Mouse (Mus musculus): Measurements from ENCODE around the gene Ces1a. TPM values are rescaled to one million over a fixed set of nuclear protein-coding genes. Genes with fewer than 3 reads are reported as not detected.

The Ces1a gene
- under 1 TPM in 1 of 26 experiments, not detected in 25; 0.54 TPM for total RNA-seq (2018; cell fraction: chromatin; rRNA removed)
- not detected for total RNA-seq (2018; cell fraction: cytosol; rRNA removed)
- not detected for total RNA-seq (2018; cell fraction: nucleus; rRNA removed)
- polyA plus RNA-seq (2018): not detected in 3 replicates

GRCm38 (mm10) chr8:93048092-93048491 is at the start of gene Ces1a:
Gene Ces1a, minus strand, starts transcription at chr8:93048192.
- H3K4me3 ChIP-seq (ENCODE audit: inconsistent target): no peak within 1 kb of the TSS
- H3K36me3 ChIP-seq (ENCODE audit: inconsistent target): no peaks in the 10 kb centered on the region
- H3K27ac ChIP-seq: no peak within 1 kb of the TSS
- no peaks in the 10 kb centered on the region for H3K79me2 ChIP-seq (ENCODE audit: inconsistent target)
- 87% methylated on average over 3 of the region's 3 CpGs for WGBS (ENCODE audit: missing documents)

- Histone ChIP-seq H3K4me3 (ENCODE audit: inconsistent target) (no peak overlapping the region), H3K79me2 (ENCODE audit: inconsistent target) (no peaks in the 10 kb centered on the region), H3K36me3 (ENCODE audit: inconsistent target) (no peaks in the 10 kb centered on the region), H3K27ac (no peak overlapping the region)
Measured at GRCm38 (mm10) chr8:93095376-93095775, 47.4 kb upstream of the Ces1a start.

DNA sequence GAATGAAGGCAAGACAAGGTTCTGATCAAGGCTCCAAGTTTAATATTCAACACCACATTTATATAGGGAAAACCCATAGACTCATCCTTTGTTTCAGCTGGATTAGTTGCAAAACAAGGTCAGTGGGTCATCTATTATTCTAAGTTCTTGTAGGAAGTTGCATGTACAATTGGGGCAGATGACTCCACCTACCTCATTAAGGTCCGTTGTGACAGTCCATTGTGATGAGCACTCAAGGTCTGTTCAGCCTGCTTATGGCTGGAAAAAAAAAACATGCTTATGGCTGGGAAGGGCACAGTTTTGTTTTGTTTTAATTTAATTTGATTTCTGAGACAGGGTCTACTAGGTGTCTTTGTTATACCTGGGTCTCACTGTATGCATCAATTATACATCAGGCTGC is 43.3 kb upstream of the Ces1a start:
- Histone ChIP-seq H3K27ac (no peak overlapping the region), H3K79me2 (ENCODE audit: inconsistent target) (no peaks in the 10 kb centered on the region), H3K36me3 (ENCODE audit: inconsistent target) (no peaks in the 10 kb centered on the region), H3K4me3 (ENCODE audit: inconsistent target) (no peak overlapping the region)
- 79% methylated on average over 1 of the region's 1 CpGs for WGBS (ENCODE audit: missing documents)

GRCm38 (mm10) chr8:93088686-93089122 is 40.7 kb upstream of the Ces1a start:
- Histone ChIP-seq H3K79me2 (ENCODE audit: inconsistent target) (no peaks in the 10 kb centered on the region), H3K27ac (no peak overlapping the region), H3K36me3 (ENCODE audit: inconsistent target) (no peaks in the 10 kb centered on the region), H3K4me3 (ENCODE audit: inconsistent target) (no peak overlapping the region)
- WGBS (ENCODE audit: missing documents): 11% methylated on average over 2 of the region's 2 CpGs

DNA sequence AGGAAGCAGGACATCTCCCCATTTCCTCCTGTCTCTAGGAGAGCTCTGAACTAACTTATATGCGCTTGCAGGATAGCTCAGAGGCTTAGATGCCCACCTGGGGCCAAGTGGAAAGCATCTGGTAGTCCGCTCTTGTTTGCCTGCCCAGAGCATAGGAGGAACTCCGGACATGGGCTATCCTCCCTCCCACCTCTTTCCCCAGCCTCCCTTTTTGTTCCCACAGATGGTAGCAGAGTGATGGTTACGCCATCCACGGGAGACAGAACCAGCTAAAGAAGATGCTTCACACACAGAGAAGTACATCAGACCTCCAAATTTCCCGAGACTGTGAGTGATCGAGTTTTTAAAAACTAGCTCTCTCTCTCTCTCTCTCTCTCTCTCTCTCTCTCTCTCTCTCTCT is 40.2 kb upstream of the Ces1a start:
- Histone ChIP-seq H3K4me3 (ENCODE audit: inconsistent target) (no peak overlapping the region), H3K27ac (no peak overlapping the region)
- WGBS (ENCODE audit: missing documents): 63% methylated on average over 7 of the region's 7 CpGs

DNA sequence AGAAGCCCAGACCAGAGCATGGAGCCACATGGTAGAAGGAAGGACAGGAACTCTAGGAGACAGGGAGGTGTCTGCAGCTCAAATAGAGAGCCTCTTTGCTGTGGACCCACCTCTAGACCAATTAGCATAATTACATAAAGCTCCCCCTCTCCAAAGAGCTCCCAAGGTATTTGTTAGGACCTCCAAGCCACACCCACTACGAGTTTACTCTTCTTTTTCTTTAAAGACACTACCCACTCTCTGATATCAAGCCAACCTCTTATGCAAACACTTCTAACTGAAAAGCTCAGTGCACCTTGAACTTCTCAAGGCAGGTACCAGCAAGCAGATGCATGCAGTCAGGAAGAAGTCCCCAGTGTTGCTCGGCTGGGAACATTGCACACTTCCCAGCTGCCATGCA is 31.9 kb upstream of the Ces1a start, which contains the start of gene Ces1b:
Gene Ces1b, minus strand, starts transcription at position 131 of the 400 bp plus-strand sequence.
- 66% methylated on average over 2 of the region's 2 CpGs for WGBS (ENCODE audit: missing documents)

More for the DNA sequence above, 40.2 kb upstream of the Ces1a start:
- no peaks in the 10 kb centered on the region for H3K36me3 ChIP-seq (ENCODE audit: inconsistent target)
- H3K79me2 ChIP-seq (ENCODE audit: inconsistent target): no peaks in the 10 kb centered on the region

GRCm38 (mm10) chr8:93075251-93075650 is 27.3 kb upstream of the Ces1a start:
- Histone ChIP-seq H3K4me3 (ENCODE audit: inconsistent target) (no peak overlapping the region), H3K27ac (no peak overlapping the region), H3K79me2 (ENCODE audit: inconsistent target) (no peaks in the 10 kb centered on the region), H3K36me3 (ENCODE audit: inconsistent target) (no peaks in the 10 kb centered on the region)
- 39% methylated on average over 4 of the region's 4 CpGs for WGBS (ENCODE audit: missing documents)

More for the DNA sequence above, 31.9 kb upstream of the Ces1a start, which contains the start of gene Ces1b:
- H3K79me2 ChIP-seq (ENCODE audit: inconsistent target): no peaks in the 10 kb centered on the region
- no peak within 1 kb of the TSS for H3K4me3 ChIP-seq (ENCODE audit: inconsistent target)
- H3K36me3 ChIP-seq (ENCODE audit: inconsistent target): no peaks in the 10 kb centered on the region
- no peak within 1 kb of the TSS for H3K27ac ChIP-seq

DNA sequence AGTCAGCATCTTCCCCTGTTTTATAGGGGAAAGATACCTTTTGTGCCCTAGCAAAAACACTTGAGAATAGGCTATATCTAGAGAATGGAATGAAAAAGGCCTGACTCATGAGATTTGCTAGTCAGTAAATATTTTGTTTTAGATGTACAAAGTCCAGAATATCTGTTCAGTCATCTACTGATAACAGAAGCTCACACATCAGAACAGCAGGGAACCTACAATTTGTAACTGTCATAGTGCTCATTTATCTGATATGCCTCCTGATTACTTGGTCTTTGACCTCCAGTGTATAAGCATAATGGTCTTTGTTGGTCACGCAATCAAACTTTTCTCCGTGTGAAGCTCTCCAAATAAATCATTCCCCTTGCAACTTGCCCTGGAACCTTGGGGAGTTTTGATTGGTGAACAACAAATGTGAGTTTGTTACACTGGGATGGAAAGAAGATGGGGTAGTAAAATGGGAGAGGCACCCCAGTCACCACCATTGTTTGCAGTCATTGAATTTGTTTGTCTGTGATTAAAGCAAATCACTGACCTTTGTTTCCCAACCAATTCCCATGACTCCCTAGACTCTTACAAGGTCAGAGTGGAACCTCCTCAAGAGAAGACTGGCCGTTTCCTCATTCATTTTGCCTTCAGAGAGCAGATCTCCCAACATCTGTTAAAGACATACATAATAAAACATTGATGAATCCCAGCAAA is 15.6 kb upstream of the Ces1a start:
- Histone ChIP-seq H3K4me3 (ENCODE audit: inconsistent target) (no peak overlapping the region), H3K36me3 (ENCODE audit: inconsistent target) (no peaks in the 10 kb centered on the region), H3K27ac (no peak overlapping the region), H3K79me2 (ENCODE audit: inconsistent target) (no peaks in the 10 kb centered on the region)
- WGBS (ENCODE audit: missing documents): 90% methylated on average over 3 of the region's 3 CpGs

DNA sequence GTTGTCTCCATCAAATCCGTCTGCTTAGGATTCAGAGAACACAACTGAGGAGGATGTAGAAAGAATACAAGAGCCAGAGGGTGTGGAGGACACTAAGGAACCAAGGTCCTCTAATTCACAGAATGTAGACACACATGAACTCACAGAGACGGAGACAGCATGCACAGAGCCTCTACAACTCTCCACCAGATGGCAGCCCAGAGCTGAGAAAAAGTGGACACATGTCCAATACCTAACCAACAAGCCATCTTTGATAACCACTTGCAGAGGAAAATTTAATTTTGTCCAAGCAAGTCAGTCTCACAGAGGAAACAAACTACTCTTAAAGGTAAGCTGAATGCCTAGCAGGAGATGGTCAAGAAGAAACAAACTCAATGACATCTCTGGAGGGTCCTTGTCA is 11.2 kb upstream of the Ces1a start:
- WGBS (ENCODE audit: missing documents): 15% methylated on average over 2 of the region's 2 CpGs
- Histone ChIP-seq H3K36me3 (ENCODE audit: inconsistent target) (no peaks in the 10 kb centered on the region), H3K4me3 (ENCODE audit: inconsistent target) (no peak overlapping the region), H3K27ac (no peak overlapping the region), H3K79me2 (ENCODE audit: inconsistent target) (no peaks in the 10 kb centered on the region)

GRCm38 (mm10) chr8:93055238-93055637 is 7.2 kb upstream of the Ces1a start:
- H3K36me3 ChIP-seq (ENCODE audit: inconsistent target): no peaks in the 10 kb centered on the region
- no peak overlapping the region for H3K4me3 ChIP-seq (ENCODE audit: inconsistent target)
- WGBS (ENCODE audit: missing documents): 54% methylated on average over 2 of the region's 2 CpGs
- H3K27ac ChIP-seq: no peak overlapping the region
- H3K79me2 ChIP-seq (ENCODE audit: inconsistent target): no peaks in the 10 kb centered on the region

GRCm38 (mm10) chr8:93048510-93049416 is 771 bp upstream of the Ces1a start:
- 82% methylated on average over 4 of the region's 4 CpGs for WGBS (ENCODE audit: missing documents)
- Histone ChIP-seq H3K36me3 (ENCODE audit: inconsistent target) (no peaks in the 10 kb centered on the region), H3K27ac (no peak overlapping the region), H3K79me2 (ENCODE audit: inconsistent target) (no peaks in the 10 kb centered on the region), H3K4me3 (ENCODE audit: inconsistent target) (no peak overlapping the region)

DNA sequence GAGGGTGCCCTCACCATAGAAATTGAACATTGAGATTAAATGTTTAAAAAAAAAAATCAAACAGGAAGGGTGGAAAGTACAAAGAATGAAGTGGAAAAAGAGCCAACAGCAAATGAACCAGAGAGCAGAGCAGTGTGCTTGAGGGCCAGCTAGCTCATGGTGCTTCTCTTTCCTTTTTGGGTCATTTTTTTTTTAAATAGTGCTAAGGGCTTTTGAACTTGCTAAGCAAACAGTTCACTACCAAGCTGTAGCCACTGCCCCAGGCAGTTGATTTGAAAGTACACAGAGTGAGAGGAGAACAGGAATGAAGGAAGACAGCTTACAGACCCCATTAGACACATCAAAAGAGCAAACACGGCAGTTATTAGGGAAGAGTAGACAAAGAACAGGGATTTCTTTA is 4.9 kb downstream of the Ces1a start:
- Histone ChIP-seq H3K36me3 (ENCODE audit: inconsistent target) (no peaks in the 10 kb centered on the region), H3K4me3 (ENCODE audit: inconsistent target) (no peak overlapping the region), H3K27ac (no peak overlapping the region), H3K79me2 (ENCODE audit: inconsistent target) (no peaks in the 10 kb centered on the region)
- WGBS (ENCODE audit: missing documents): 91% methylated on average over 1 of the region's 1 CpGs

GRCm38 (mm10) chr8:93040776-93041567 is 7.0 kb downstream of the Ces1a start:
- WGBS (ENCODE audit: missing documents): 75% methylated on average over 4 of the region's 4 CpGs
- Histone ChIP-seq H3K27ac (no peak overlapping the region), H3K4me3 (ENCODE audit: inconsistent target) (no peak overlapping the region), H3K79me2 (ENCODE audit: inconsistent target) (no peaks in the 10 kb centered on the region), H3K36me3 (ENCODE audit: inconsistent target) (no peaks in the 10 kb centered on the region)

GRCm38 (mm10) chr8:93040256-93040655 is 7.7 kb downstream of the Ces1a start:
- WGBS (ENCODE audit: missing documents): 79% methylated on average over 2 of the region's 2 CpGs
- no peak overlapping the region for H3K4me3 ChIP-seq (ENCODE audit: inconsistent target)
- H3K79me2 ChIP-seq (ENCODE audit: inconsistent target): no peaks in the 10 kb centered on the region
- no peaks in the 10 kb centered on the region for H3K36me3 ChIP-seq (ENCODE audit: inconsistent target)
- H3K27ac ChIP-seq: no peak overlapping the region

Data from macrophage (primary cell).